Mouse (Mus musculus) left cerebral cortex, postnatal 4 days (tissue): ENCODE measurements around the gene Mis18a. TPM values are rescaled to one million over a fixed set of nuclear protein-coding genes. Genes with fewer than 3 reads are reported as not detected.

Source experiments
- DNase-seq: peaks from one replicate; pipeline ENCODE4 v3.0.0-alpha.2; 2022
- intact Hi-C: fragments of 180-260 bp; cut with DNase I; formaldehyde crosslinking; loops from one replicate; pipeline ENCODE4 v1.15.1; 2025
- total RNA-seq, 2 experiments: library from RNA; stranded (reverse); gene quantifications; 2 replicates each; pipeline ENCODE4 v1.2.3; 2021

Mis18a gene
- total RNA-seq, 2 experiments from 2014 or later = 11.3 TPM

DNA sequence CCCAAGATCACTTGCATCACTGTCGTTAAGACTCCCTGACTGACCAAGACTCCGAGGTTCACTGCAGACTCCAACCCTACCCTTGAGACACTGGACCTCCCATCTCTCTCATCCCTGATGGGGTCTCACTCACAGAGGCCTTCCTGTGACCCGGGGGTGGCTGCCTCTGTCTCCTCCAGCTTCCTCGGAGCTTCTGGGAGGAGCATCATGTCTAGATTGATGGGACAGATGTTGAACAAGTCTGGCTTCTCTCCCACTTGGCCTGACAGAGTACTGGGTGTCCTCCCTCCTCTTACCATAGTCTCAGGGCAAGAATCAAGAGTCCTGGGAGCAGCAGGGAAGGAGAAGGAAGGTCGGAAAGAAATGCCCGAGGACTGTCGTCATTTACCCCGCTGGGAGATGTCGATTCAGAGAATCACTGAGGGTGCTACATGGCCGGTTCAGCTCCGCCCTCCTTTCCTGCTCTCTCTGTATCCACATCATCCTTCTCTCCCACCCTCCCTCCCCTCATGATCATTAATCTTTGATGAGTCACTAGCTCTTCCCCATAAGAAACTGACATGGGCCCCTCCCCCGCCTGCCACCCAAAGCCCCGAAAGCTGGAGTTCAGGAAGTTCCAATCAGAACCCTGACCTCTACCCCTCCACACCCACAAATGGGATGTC, 22.9 kb downstream of the Mis18a start:
- intact Hi-C loops = no loop called here
- no peak for DNase-seq

GRCm38 (mm10) chr16:90703646-90704045, 23.6 kb downstream of the Mis18a start:
- intact Hi-C loops = no loop called here
- no peak for DNase-seq

GRCm38 (mm10) chr16:90701541-90701940, 25.7 kb downstream of the Mis18a start:
- intact Hi-C loops = no loop called here
- DNase-seq = no peak

DNA sequence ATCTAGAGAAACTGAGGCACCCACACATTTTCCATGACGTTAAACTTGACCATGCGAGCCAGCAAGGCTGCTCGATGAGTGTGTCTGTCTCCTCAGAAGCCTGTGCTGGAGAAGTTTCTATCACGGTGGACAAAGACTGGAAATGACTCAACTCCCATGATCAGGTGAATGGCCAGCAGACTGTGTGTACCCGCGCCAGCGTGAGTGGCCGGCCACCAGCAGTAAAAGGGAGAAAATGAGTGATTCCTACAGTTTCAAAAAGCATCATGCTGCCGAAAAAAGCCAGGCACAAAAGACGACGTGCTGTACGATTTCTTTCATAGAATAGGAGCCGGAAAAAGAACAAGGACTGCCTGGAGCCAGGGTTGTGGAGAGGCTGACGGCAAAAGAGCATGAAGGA, 27.8 kb downstream of the Mis18a start:
- intact Hi-C loops = loop anchor here (10.0 kb wide), 1 partner anchor 195 kb away; no protein-coding TSS in a partner anchor
- no peak for DNase-seq

GRCm38 (mm10) chr16:90696306-90696705, 30.9 kb downstream of the Mis18a start:
- intact Hi-C loops = loop anchor here (10.0 kb wide), 1 partner anchor 192 kb away; no protein-coding TSS in a partner anchor
- DNase-seq = no peak

- DNase-seq = no peak
These were observed 32.1 kb downstream of the Mis18a start for GRCm38 (mm10) chr16:90695121-90695520.

GRCm38 (mm10) chr16:90694719-90695118, 32.5 kb downstream of the Mis18a start:
- peak; percentile 41 for DNase-seq
- intact Hi-C loops = loop anchor here (10.0 kb wide), 1 partner anchor 190 kb away; no protein-coding TSS in a partner anchor

More at GRCm38 (mm10) chr16:90695121-90695520, 32.1 kb downstream of the Mis18a start:
- intact Hi-C loops = loop anchor here (10.0 kb wide), 1 partner anchor 190 kb away; no protein-coding TSS in a partner anchor

DNA sequence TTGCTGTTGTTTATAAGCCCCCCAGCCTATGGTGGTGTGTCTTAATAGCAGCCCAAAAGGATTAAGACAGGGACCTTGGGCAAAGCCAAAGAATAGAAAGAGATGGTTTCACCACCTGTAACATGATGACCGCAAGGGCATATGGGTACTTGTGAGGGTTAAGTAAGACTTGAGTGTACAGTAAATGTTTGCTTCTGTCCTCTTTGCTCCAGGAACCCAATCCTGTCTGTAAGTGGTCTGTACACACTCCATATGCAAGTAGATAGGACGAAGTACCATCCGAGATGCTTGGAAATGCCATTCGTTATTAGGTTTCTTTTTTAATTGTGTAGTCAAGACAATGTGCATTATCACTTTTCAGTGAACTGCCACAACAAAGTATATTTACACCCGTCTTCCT, 33.6 kb downstream of the Mis18a start:
- intact Hi-C loops = loop anchor here (10.0 kb wide), 1 partner anchor 189 kb away; no protein-coding TSS in a partner anchor
- no peak for DNase-seq

DNA sequence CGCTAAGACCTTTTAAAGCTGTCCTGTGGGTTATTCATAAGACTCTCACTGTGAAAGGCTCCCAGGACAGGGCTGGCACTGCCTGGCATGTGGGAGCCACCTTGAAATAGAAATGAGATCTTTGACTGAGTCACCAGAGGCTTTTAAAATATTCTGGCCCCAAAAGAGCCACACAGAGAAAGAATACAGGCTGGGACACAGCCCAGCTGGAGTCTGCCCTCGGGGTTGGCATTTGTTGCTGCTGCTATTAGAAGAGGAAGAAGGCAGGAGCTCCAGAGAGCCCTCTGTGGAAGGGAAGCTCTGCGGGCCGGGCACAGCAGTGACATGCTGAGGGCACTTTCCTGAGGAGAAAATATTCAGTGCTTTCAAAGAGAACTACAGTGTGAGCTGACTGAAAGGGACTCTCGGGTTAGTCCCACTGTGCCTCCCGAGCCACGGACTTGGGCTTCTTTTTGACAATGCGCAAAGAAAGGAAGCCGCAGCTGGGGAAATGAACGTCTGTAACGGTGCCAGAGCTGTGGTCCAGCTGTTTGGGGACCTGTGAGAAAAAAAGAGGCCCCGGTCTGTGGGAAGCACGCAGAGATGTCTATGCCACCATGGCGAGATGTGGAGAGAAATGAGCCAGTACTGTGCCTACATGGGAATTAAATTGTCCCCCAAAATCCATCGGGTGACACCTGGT, 34.4 kb downstream of the Mis18a start:
- intact Hi-C loops = loop anchor here (10.0 kb wide), 1 partner anchor 188 kb away; no protein-coding TSS in a partner anchor
- DNase-seq = peak; percentile 50

GRCm38 (mm10) chr16:90687687-90688263, 39.4 kb downstream of the Mis18a start:
- intact Hi-C loops = no loop called here
- DNase-seq = no peak

DNA sequence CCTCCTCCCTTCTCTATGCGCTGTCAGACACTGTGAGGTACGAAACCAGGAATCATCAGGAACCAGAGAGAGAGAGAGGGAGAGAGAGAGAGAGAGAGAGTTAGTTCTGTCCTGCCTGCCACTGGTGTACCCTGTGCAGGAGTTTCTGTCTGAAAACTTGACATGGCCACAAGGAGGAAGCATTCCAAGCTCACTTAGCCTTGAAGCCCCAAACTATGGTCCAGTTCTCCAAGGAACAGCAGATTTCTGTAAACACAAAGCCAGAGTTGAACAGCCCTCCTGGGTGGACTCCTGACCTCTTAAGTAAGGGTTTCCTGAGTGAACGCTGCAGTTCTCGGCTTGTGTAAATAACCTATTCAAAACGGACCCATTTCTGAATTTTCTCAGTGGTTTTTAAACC, 40.2 kb downstream of the Mis18a start:
- DNase-seq = no peak
- intact Hi-C loops = no loop called here

DNA sequence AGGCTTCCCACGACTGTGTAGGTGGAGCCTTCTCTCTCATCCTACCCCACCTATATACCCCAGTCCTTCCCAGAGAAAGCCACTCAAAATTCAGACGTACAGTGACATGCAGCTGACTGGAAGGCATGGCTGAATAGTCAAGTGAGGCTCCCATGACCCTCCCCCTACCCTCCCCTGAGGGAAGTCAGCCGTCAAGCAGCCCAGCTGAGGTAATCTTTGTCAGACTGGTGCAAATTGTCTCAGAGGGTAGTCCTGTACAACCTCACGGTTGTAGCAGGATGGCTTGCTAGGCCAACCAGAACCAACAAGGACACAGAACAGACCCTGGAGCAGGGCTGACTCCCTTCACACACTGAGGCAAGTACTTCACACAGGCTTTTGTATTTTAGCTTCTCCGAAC, 43.1 kb downstream of the Mis18a start:
- DNase-seq = no peak
- intact Hi-C loops = no loop called here

DNA sequence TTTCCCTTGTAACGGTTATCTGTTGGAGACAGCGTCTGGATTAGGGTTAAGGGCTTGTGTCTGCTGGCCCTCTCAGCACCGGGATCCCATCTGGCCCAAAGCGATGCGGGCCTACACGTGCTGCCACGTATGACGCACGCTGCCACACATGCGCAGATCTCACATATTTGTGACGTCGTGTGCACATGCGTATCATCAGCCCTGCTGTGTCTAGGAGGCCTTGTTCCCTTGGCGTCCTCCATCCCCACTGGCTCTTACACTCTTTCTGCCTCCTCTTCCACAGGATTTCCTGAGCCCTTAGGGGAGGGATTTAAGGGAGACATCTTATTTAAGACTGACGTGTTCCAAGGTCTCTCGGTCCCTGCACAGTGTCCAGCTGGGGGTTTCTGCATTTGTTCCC, 47.2 kb downstream of the Mis18a start:
- intact Hi-C loops = no loop called here
- DNase-seq = no peak

GRCm38 (mm10) chr16:90678820-90679219, 48.4 kb downstream of the Mis18a start:
- no peak for DNase-seq
- intact Hi-C loops = no loop called here

GRCm38 (mm10) chr16:90676920-90677574, 50.2 kb downstream of the Mis18a start:
- intact Hi-C loops = no loop called here
- DNase-seq = no peak

GRCm38 (mm10) chr16:90674651-90675050, 52.6 kb downstream of the Mis18a start:
- DNase-seq = no peak
- intact Hi-C loops = no loop called here

- intact Hi-C loops = no loop called here
- peak; percentile 37 for DNase-seq
These were observed 53.5 kb downstream of the Mis18a start for GRCm38 (mm10) chr16:90673507-90674354.
